Mouse (Mus musculus): ENCODE data around the gene Mettl21e. TPM values are rescaled to one million over a fixed set of nuclear protein-coding genes. Genes with fewer than 3 reads are reported as not detected.

Gene Mettl21e
- total RNA-seq, 2 experiments from 2014 or later = 15.7 to 19.9 TPM

Other genes with a start within 250 kb of the Mettl21e start
- 100 to 1,000 TPM; 109 to 134 TPM for gene Mettl21c, start 198.9 kb downstream of the Mettl21e start, total RNA-seq (2021)
- gene Gm8251, start 157.0 kb downstream of the Mettl21e start, total RNA-seq (2021) = not detected
- 1 to 10 TPM; 3.4 to 4.7 TPM for gene Tex30, start 116.5 kb downstream of the Mettl21e start, total RNA-seq (2021)
- gene Kdelc1, start 100.2 kb downstream of the Mettl21e start, total RNA-seq (2021) = 1 to 10 TPM; 6.4 to 6.7 TPM
- gene Bivm, start 100.0 kb downstream of the Mettl21e start, total RNA-seq (2021) = 1 to 10 TPM; 4.7 to 5.1 TPM
- gene Ercc5, start 71.2 kb downstream of the Mettl21e start, total RNA-seq (2021) = 10 to 100 TPM; 13.5 to 15.7 TPM

Measured in gastrocnemius, postnatal 36 days (tissue).